Mouse (Mus musculus) spleen, postnatal 10 days (tissue): ENCODE results near the gene Axdnd1.
"Not testable (repeated sequence)": the region's sequence is repeated elsewhere in the genome, so short reads cannot be mapped to it uniquely, and the experiment has no call there.

Source experiments
- DNase-seq, 2 experiments: peaks; one replicate each; pipeline ENCODE4 v3.0.0; 2021 to 2022; ENCODE audit warnings: low spot score in 2 of 2

Gene Axdnd1

GRCm38 (mm10) chr1:156340847-156341246 is 80.1 kb downstream of the Axdnd1 start:
- DNase-seq: no peak

DNA sequence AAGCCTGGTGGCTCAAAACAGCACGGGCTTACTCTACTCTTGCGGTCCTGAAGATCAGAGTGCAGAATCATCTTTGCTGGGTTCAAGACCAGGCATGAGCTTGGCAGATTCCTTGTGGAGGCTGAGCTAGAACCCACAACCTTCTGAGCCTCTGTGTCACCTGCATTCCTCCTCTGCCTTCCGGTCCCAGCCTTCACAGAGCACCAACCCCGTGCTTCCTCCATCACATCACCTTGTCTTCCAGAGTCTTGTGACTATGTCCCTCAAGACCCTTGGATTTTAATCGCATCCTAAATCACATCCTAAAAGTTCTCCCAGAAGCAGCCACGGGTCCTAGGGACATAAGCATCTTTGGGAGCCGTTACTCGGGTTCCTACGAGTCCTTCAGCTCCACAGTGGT is 97.8 kb downstream of the Axdnd1 start:
- no peak for DNase-seq

DNA sequence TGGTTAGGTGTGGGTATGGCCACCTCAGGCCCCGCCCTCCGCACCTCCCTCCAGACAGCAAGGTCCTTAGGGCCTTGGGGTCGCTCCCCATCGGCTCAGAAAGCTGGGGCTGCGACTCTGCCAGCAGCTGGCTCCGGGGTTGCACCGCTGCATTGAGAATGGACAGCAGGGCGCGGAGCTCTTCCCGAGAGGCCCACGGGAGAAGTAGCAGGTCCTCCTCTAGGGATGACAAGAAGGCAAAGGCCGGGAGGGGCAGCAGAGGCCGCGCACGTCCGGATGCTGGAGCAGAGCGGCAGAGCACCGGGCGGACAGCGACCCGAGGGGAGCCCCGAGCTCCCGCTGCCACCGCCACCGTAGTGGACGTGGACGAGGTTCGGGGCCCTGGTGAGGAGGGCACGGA is 110.3 kb downstream of the Axdnd1 start, which contains the start of gene Nphs2:
Gene Nphs2, plus strand, starts transcription at position 98 of the 400 bp plus-strand sequence.
- no peak for DNase-seq

- DNase-seq: no peak
Observed at GRCm38 (mm10) chr1:156308595-156308994, 112.4 kb downstream of the Axdnd1 start.

DNA sequence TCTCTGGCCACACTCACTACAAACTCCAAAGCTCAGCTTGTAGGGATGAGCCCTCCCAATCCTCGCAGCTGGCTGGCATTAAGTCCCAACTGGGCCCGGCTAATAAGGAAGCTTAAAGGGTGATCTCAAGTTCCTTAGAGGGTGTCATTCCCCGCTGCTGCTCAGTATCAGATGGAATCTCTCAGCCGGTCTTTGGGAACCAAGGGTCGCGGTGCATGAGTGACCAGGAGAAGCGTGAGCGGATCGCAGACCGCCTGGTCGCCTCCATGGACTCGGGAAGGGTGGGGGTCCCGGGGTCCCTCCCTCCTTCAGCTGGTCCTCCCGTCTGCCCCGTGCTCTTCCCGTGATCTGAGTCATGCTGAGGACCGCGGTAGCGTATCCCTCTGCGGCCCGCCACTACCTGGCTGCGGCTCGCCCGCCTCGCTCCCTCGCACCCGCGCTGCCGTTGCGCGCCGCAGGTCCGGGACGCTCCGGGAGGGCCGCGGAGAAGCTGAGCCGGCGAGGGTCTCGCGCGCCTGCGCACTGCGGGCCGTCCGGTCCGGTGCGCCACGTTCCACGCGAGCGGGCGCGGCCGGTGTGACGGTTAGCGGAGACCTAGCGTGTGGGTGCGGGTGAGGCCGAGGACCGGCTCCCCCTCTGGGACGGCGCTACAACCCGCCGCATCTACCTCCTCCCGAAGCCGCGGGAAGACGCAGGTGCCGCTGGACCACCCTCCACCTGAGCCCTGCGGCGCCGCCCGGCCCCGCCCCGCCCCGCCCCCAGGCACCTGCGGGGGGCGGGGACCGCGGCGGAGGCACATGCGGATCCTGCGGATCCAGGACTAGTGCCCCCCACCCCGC is 117.8 kb downstream of the Axdnd1 start, which contains the start of gene Tdrd5:
Gene Tdrd5, minus strand, starts transcription at position 754 of the 839 bp plus-strand sequence.
- peak in 1 of 2 experiments; percentile 17 for DNase-seq

DNA sequence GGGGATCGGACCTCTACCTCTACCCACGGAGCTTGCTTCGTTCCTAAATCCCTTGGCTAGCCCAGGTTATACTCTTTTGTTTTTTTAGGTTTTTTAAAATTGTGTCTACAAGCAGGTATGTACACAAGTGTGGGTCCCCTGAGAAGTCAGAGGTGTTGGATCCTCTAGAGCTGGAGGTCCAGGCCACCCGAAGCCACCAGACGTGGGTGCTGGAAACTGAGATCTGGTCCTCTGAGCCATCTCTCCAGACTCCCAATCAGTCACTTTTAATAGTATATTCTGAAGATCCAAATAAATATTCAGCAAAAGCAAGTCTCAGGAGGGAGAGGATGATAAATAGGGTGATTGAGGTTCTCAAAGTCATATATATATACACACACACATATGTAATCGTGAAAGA is 130.9 kb downstream of the Axdnd1 start:
- no peak for DNase-seq

GRCm38 (mm10) chr1:156289222-156289587 is 131.8 kb downstream of the Axdnd1 start:
- not testable (repeated sequence) for DNase-seq

DNA sequence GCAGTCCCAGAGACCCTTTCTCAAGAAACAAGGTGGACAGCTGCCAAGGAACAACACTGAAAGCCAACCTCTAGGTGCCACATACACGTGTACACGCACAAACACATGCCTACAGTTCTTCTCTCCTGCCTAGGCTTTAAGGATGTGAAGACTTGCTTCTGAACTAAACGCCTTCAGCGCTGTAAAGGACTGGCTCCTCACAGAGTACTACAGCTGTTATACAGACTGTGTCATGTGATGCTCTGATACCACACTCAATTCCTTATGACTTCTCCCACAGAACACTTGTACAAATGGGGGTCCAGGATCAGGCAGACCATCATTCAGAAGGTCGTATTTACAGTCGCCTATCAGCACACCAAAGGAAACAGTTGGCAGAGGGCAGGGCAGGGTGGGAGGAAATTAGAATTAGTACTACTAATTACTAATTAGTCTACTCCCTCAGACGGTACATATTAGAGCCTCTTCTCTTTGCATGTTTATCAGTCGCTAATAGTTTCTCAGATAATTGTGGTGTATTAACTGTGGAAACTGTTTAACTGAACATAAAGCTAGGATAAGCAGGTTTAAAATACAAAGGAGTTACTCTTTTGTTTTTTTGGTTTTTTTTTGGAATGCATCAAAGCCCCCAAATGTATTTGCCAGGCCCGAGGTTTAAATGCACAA is 132.3 kb downstream of the Axdnd1 start:
- DNase-seq: no peak

GRCm38 (mm10) chr1:156285541-156285896 is 135.4 kb downstream of the Axdnd1 start:
- no peak for DNase-seq

- no peak for DNase-seq
Observed at GRCm38 (mm10) chr1:156284851-156285540, 136.0 kb downstream of the Axdnd1 start.

DNA sequence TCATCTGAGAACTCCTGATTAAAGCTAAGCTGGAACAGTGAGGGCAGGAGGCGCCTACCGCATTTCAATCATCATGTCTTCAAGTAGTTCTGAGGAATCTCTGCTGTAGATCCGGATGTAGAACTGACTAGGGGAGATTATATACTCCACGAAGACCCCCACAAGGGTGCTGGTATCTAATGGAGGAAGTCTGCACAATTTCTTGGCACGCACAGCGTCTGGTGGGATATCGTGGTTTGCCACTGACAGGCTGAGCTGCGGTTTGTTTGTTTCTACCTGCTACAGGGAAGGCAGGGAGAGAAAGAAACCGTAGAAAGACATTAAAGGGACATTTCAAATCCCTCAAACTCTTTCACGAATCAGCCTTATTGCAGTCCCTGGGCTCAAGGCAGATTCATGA is 136.8 kb downstream of the Axdnd1 start:
- no peak for DNase-seq

- no peak for DNase-seq
Observed at GRCm38 (mm10) chr1:156280131-156280530, 140.8 kb downstream of the Axdnd1 start.

DNA sequence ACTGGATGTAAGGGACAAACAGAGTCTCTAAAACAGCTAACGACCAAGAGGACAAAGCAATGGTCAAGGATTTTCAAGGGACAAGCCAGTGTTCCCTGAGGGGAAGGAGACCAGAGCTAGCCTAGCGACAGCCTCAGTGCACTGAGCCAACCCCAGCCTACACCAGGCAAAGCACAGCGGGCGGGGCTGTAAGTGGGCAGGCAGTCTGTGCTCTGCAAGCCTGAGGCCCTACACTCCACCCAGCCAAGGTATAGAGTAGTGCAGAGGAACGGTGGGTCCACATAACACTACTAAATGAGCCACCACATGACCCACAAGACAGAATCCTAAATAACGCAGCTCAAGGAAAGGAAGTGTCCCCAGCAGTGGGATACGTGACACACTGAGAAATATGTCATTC is 147.3 kb downstream of the Axdnd1 start:
- DNase-seq: no peak
